24 mouse cellular contexts compared by ENCODE assay signal in genomic region chr1:159800366-159800765, GRCm38 (mm10).
"Had no signal": no experiment of that assay in that cellular context is flagged by ENCODE, and none has a peak within 500 bp of the region (broad histone marks: within the 10 kb centered on the region; RNA-seq: fewer than 3 reads in every experiment).

No protein-coding gene starts in this region.

- DNase-seq: gastrocnemius, adult 2 months; gastrocnemius, postnatal 10 days; gastrocnemius, postnatal 25 days; heart, adult 2 months; heart, postnatal 14 days; heart, postnatal 36 days; kidney, adult 18-20 months; kidney, adult 8-10 months; kidney, postnatal 10 days; kidney, postnatal 25 days; kidney, postnatal 4 days; liver; liver, embryonic 13.5 days; liver, postnatal 0 days had no signal

- H3K4me3 ChIP-seq: gastrocnemius, adult 2 months; heart, adult 2 months; heart, embryonic 13.5 days; heart, embryonic 15.5 days; hindbrain, embryonic 10.5 days; hindbrain, embryonic 12.5 days; intestine, embryonic 15.5 days; left cerebral cortex, adult 2 months; limb, embryonic 10.5 days; limb, embryonic 12.5 days; liver, embryonic 13.5 days; liver, embryonic 15.5 days had no signal

- H3K27ac ChIP-seq: gastrocnemius, adult 2 months; heart, adult 2 months; heart, embryonic 13.5 days; heart, embryonic 15.5 days; hindbrain, embryonic 10.5 days; hindbrain, embryonic 12.5 days; hindbrain, embryonic 14.5 days; intestine, embryonic 15.5 days; left cerebral cortex, adult 2 months; limb, embryonic 10.5 days; limb, embryonic 12.5 days; liver, embryonic 13.5 days; liver, embryonic 15.5 days had no signal
